Comparison of ENCODE assay signal across 9 mouse cellular contexts in genomic region chr11:46025962-46026392, GRCm38 (mm10). TPM values are rescaled to one million over a fixed set of nuclear protein-coding genes. Genes with fewer than 3 reads are reported as not detected.
A peak's percentile ranks its signal among the peaks of the same experiment; 100 is the strongest.
DNase-seq lines count a peak whose midpoint lies in the region; ATAC-seq lines count a peak whose summit lies in the region.
"Had no signal": no experiment of that assay in that cellular context is flagged by ENCODE, and none has a peak within 500 bp of the region (broad histone marks: within the 10 kb centered on the region; RNA-seq: fewer than 3 reads in every experiment).

No protein-coding gene starts in this region.

- H3K4me1 ChIP-seq in lung, embryonic 16.5 days (replicated peaks; ENCODE audit: control insufficient read depth, insufficient read depth, low read length): peaks cover 4% of the 10 kb centered on the region; the same call in 1 of the 2 replicates

- no peak overlapping the region for H3K4me2 ChIP-seq in lung, embryonic 16.5 days (ENCODE audit: low read depth, low read length)

- H3K4me3 ChIP-seq in lung, embryonic 16.5 days (ENCODE audit: low read length): no peak overlapping the region

- H3K27ac ChIP-seq in lung, embryonic 16.5 days (ENCODE audit: low read length): no peak overlapping the region

- peak; percentile 85 for ATAC-seq in lung, embryonic 16.5 days (ENCODE audit: low read depth)
- no peak for ATAC-seq in megakaryocyte progenitor cell, adult 5-6 weeks (replicated peaks; ENCODE audit: poor library complexity)
- ATAC-seq: forebrain, embryonic 16.5 days had no signal

- peak; percentile 28 for DNase-seq in heart, adult 8-10 months (ENCODE audit: low spot score)
- no peak for DNase-seq in heart, postnatal 36 days
- DNase-seq in NIH3T3 (ENCODE audit: low read depth): peak; percentile 95
- DNase-seq in gastrocnemius, postnatal 14 days: peak; percentile 63
- DNase-seq in urinary bladder, adult 2 months (ENCODE audit: low spot score): no peak
- DNase-seq in thymus, postnatal 36 days: no peak

- intact Hi-C loops in heart, postnatal 36 days (cut with DNase I): no loop called here
- intact Hi-C loops in gastrocnemius, postnatal 14 days (cut with DNase I; ENCODE audit: low total_unique reads): no loop called here

- H3K9me3 ChIP-seq in lung, embryonic 16.5 days (ENCODE audit: control insufficient read depth, low read length): no peaks in the 10 kb centered on the region

- H3K36me3 ChIP-seq in lung, embryonic 16.5 days (ENCODE audit: control insufficient read depth, insufficient read depth, low read length): no peaks in the 10 kb centered on the region

- WGBS in lung, embryonic 16.5 days: 8% methylated on average over 7 of the region's 7 CpGs

- H3K27me3 ChIP-seq in lung, embryonic 16.5 days (ENCODE audit: control insufficient read depth, insufficient read depth, low read depth, low read length): no peaks in the 10 kb centered on the region

- H3K9ac ChIP-seq in lung, embryonic 16.5 days (ENCODE audit: low read length): no peak overlapping the region

RNA-seq across cellular contexts. Expression of gene Gm12166, which starts 26.1 kb away (rescaled TPM):
- 1 to 10 TPM in 2 of 4 experiments, under 1 TPM in 2; 0.43 to 1.3 (median 0.96) TPM for total RNA-seq in heart, adult 8-10 months (2022)
- total RNA-seq in heart, postnatal 36 days (2021): 1 to 10 TPM; 1.3 to 1.9 TPM
- 1 to 10 TPM in 1 of 2 experiments, under 1 TPM in 1; 0.57 to 1.4 TPM for total RNA-seq in gastrocnemius, postnatal 14 days (2021)
- 5.4 and 6.8 TPM in 2 replicates for polyA plus RNA-seq in lung, embryonic 16.5 days (2015; fragmentation: Nextera tagmentation; extraction: Ambion mirVana)
- 9.3 and 10.6 TPM in 2 replicates for polyA plus RNA-seq in urinary bladder, adult 2 months (2012; rRNA removed)
- 18.5 and 19.4 TPM in 2 replicates for total RNA-seq in megakaryocyte progenitor cell, adult 5-6 weeks (2015)
- 13.0 and 26.7 TPM in 2 replicates for total RNA-seq in megakaryocyte progenitor cell, adult 5-6 weeks (2017)

RNA-seq across cellular contexts. Expression of gene Adam19, which starts 29.8 kb away (rescaled TPM):
- total RNA-seq in heart, adult 8-10 months (2022): 10 to 100 TPM; 17.7 to 42.4 (median 24.0) TPM
- total RNA-seq in heart, postnatal 36 days (2021): 10 to 100 TPM; 21.2 to 49.2 TPM
- total RNA-seq in gastrocnemius, postnatal 14 days (2021): 10 to 100 TPM; 13.0 to 22.2 TPM
- 20.7 and 22.2 TPM in 2 replicates for polyA plus RNA-seq in lung, embryonic 16.5 days (2015; fragmentation: Nextera tagmentation; extraction: Ambion mirVana)
- polyA plus RNA-seq in urinary bladder, adult 2 months (2012; rRNA removed): 16.5 and 18.0 TPM in 2 replicates
- total RNA-seq in megakaryocyte progenitor cell, adult 5-6 weeks (2015): 0.49 and 0.76 TPM in 2 replicates
- 0.46 and 0.64 TPM in 2 replicates for total RNA-seq in megakaryocyte progenitor cell, adult 5-6 weeks (2017)

RNA-seq across cellular contexts. Expression of gene Sox30, which starts 45.9 kb away (rescaled TPM):
- under 1 TPM in 3 of 4 experiments, not detected in 1; 0.22 to 0.26 (median 0.25) TPM for total RNA-seq in heart, adult 8-10 months (2022)
- under 1 TPM; 0.14 to 0.17 TPM for total RNA-seq in heart, postnatal 36 days (2021)
- total RNA-seq in gastrocnemius, postnatal 14 days (2021): under 1 TPM in 1 of 2 experiments, not detected in 1; 0.06 TPM
- polyA plus RNA-seq in lung, embryonic 16.5 days (2015; fragmentation: Nextera tagmentation; extraction: Ambion mirVana): 0.05 and 0.11 TPM in 2 replicates
- polyA plus RNA-seq in urinary bladder, adult 2 months (2012; rRNA removed): 0.16 and 0.26 TPM in 2 replicates
- total RNA-seq in megakaryocyte progenitor cell, adult 5-6 weeks (2015): not detected in 2 replicates
- total RNA-seq in megakaryocyte progenitor cell, adult 5-6 weeks (2017): not detected in 2 replicates
- polyA plus RNA-seq: forebrain, embryonic 16.5 days had no signal

Comparison
In these comparisons a context has a peak if more than half of its experiments do, and no peak if none do; other contexts are left out.
1. DNase-seq: peak in heart, adult 8-10 months (single experiment), NIH3T3 (single experiment) and gastrocnemius, postnatal 14 days (single experiment); none in heart, postnatal 36 days (0 of 2), urinary bladder, adult 2 months (single experiment) and thymus, postnatal 36 days (0 of 2).
2. RNA of gene Gm12166, which starts 26.1 kb away (total RNA-seq): 13.0 to 26.7 TPM in megakaryocyte progenitor cell, adult 5-6 weeks; 1.3 to 1.9 TPM in heart, postnatal 36 days, 0.57 to 1.4 TPM in gastrocnemius, postnatal 14 days and 0.43 to 1.3 TPM in heart, adult 8-10 months; every median in the first group is over 4 times any median in the second.
3. RNA of gene Adam19, which starts 29.8 kb away (total RNA-seq): 21.2 to 49.2 TPM in heart, postnatal 36 days, 17.7 to 42.4 TPM in heart, adult 8-10 months and 13.0 to 22.2 TPM in gastrocnemius, postnatal 14 days; 0.46 to 0.76 TPM in megakaryocyte progenitor cell, adult 5-6 weeks; every median in the first group is over 4 times any median in the second.